In genomic region chr9:102716481-102717163, GRCm38 (mm10) we compare ENCODE assay signal across 9 mouse cellular contexts. TPM values are rescaled to one million over a fixed set of nuclear protein-coding genes. Genes with fewer than 3 reads are reported as not detected.
DNase-seq lines count a peak whose midpoint lies in the region; ATAC-seq and TF ChIP-seq lines count a peak whose summit lies in the region.
"Had no signal": no experiment of that assay in that cellular context is flagged by ENCODE, and none has a peak within 500 bp of the region (broad histone marks: within the 10 kb centered on the region; RNA-seq: fewer than 3 reads in every experiment).

Gene Amotl2, plus strand, starts transcription at chr9:102716672.

- peak within 1 kb of the TSS; percentile 96 for H3K9ac ChIP-seq in hindbrain, postnatal 0 days (replicated peaks; ENCODE audit: low read length)

- 6% methylated on average over 21 of the region's 22 CpGs for WGBS in hindbrain, postnatal 0 days
- WGBS in macrophage (ENCODE audit: missing documents) = 21% methylated on average over 22 of the region's 22 CpGs

- peak within 1 kb of the TSS; percentile 98 for H3K27ac ChIP-seq in hindbrain, postnatal 0 days
- H3K27ac ChIP-seq in macrophage = no peak within 1 kb of the TSS

- TF ChIP-seq CTCF in hindbrain, postnatal 0 days (IDR thresholded peaks at IDR 0.05; ENCODE audit: low read depth) = no peak

- peak within 1 kb of the TSS; percentile 89 for H3K4me3 ChIP-seq in hindbrain, postnatal 0 days (ENCODE audit: low read length)
- H3K4me3 ChIP-seq in macrophage (ENCODE audit: inconsistent target) = peak within 1 kb of the TSS; percentile 18; the same call in 1 of the 2 replicates

- H3K9me3 ChIP-seq in hindbrain, postnatal 0 days (ENCODE audit: low read length) = no peaks in the 10 kb centered on the region

- H3K27me3 ChIP-seq in hindbrain, postnatal 0 days (ENCODE audit: insufficient read depth, low read length) = no peaks in the 10 kb centered on the region

- peaks cover 32% of the 10 kb centered on the region for H3K4me1 ChIP-seq in hindbrain, postnatal 0 days (ENCODE audit: insufficient read depth, low read length)

- ATAC-seq in hindbrain, postnatal 0 days = no peak; the same call in 1 of the 2 replicates

- peak within 1 kb of the TSS; percentile 93 for H3K4me2 ChIP-seq in hindbrain, postnatal 0 days (ENCODE audit: low read depth, low read length)

- no peaks in the 10 kb centered on the region for H3K36me3 ChIP-seq in hindbrain, postnatal 0 days (ENCODE audit: insufficient read depth, low read length)
- H3K36me3 ChIP-seq in macrophage (ENCODE audit: inconsistent target) = no peaks in the 10 kb centered on the region
- H3K36me3 ChIP-seq: G1E had no signal

- DNase-seq in kidney, adult 18-20 months = peak; percentile 28
- no peak for DNase-seq in kidney, adult 8-10 months
- no peak for DNase-seq in adrenal gland, adult 18-20 months (ENCODE audit: low spot score in 2 of 2)
- DNase-seq in gastrocnemius, adult 8-10 months (ENCODE audit: low spot score in 2 of 2) = no peak
- no peak for DNase-seq in hindbrain, postnatal 0 days (ENCODE audit: low spot score)
- no peak for DNase-seq in cerebellum, adult 18-20 months
- DNase-seq in cerebellum, postnatal 10 days = no peak

- no peaks in the 10 kb centered on the region for H3K79me2 ChIP-seq in macrophage (ENCODE audit: inconsistent target)

RNA-seq across cellular contexts. Expression of gene Amotl2, which starts in this region (rescaled TPM):
- total RNA-seq in adrenal gland, adult 18-20 months (2021) = 100 to 1,000 TPM in 1 of 2 experiments, 10 to 100 TPM in 1; 73.0 to 202 TPM
- 10 to 100 TPM; 12.7 to 17.4 (median 15.0) TPM for total RNA-seq in gastrocnemius, adult 8-10 months (2022)
- total RNA-seq in hindbrain, postnatal 0 days (2014; rRNA removed) = 116 and 162 TPM in 2 replicates
- polyA plus RNA-seq in hindbrain, postnatal 0 days (2015; fragmentation: Nextera tagmentation; extraction: Ambion mirVana) = 27.3 and 31.0 TPM in 2 replicates
- 10 to 100 TPM in 1 of 26 experiments, 1 to 10 TPM in 6, under 1 TPM in 4, not detected in 15; 0.24 to 11.7 (median 1.1) TPM for total RNA-seq in macrophage (2018; cell fraction: chromatin; rRNA removed)
- 1 to 10 TPM in 3 of 26 experiments, under 1 TPM in 23; 0.08 to 1.8 (median 0.36) TPM for total RNA-seq in macrophage (2018; cell fraction: cytosol; rRNA removed)
- 1 to 10 TPM in 8 of 26 experiments, under 1 TPM in 14, not detected in 4; 0.28 to 3.4 (median 0.82) TPM for total RNA-seq in macrophage (2018; cell fraction: nucleus; rRNA removed)
- polyA plus RNA-seq in macrophage (2018) = 0.19 to 0.35 TPM (median 0.22 TPM) in 3 replicates
- polyA plus RNA-seq: G1E had no signal

Comparison
In these comparisons a context has a peak if more than half of its experiments do, and no peak if none do; other contexts are left out.
1. RNA of gene Amotl2 (polyA plus RNA-seq): 27.3 to 31.0 TPM in hindbrain, postnatal 0 days; 0.19 to 0.35 TPM in macrophage; every median in the first group is over 10 times any median in the second.